Mouse (Mus musculus): ENCODE results near the gene Alox5ap. TPM values are rescaled to one million over a fixed set of nuclear protein-coding genes. Genes with fewer than 3 reads are reported as not detected.

Alox5ap gene
- polyA plus RNA-seq, 1 experiment from 2014 or later, result 8.6 TPM

GRCm38 (mm10) chr5:149287148-149288038, 22.8 kb downstream of the Alox5ap start:
- peak overlapping the region; percentile 60 for H3K4me2 ChIP-seq (replicated peaks)
- 0 out of 2 replicates have a peak, but pooled peaks cover 6% of the 10 kb centered on the region for H3K9me3 ChIP-seq
- peaks cover 11% of the 10 kb centered on the region for H3K4me1 ChIP-seq (replicated peaks)
- H3K36me3 ChIP-seq, result no peaks in the 10 kb centered on the region
- H3K9ac ChIP-seq (replicated peaks), result peak overlapping the region; percentile 54
- ATAC-seq, result peak; percentile 69
- 0 out of 2 replicates have a peak overlapping the region, but pooled peaks have one; percentile 32 for H3K27ac ChIP-seq
- H3K4me3 ChIP-seq (replicated peaks), result peak overlapping the region; percentile 33
- H3K27me3 ChIP-seq, result no peaks in the 10 kb centered on the region; the same call in 1 of the 2 replicates
- 20% methylated on average over 41 of the region's 41 CpGs for WGBS

GRCm38 (mm10) chr5:149291266-149291665, 26.7 kb downstream of the Alox5ap start:
- H3K36me3 ChIP-seq, result no peaks in the 10 kb centered on the region
- ATAC-seq, result no peak
- peaks cover 11% of the 10 kb centered on the region for H3K4me1 ChIP-seq (replicated peaks)
- H3K27me3 ChIP-seq, result no peaks in the 10 kb centered on the region
- no peak overlapping the region for H3K4me2 ChIP-seq (replicated peaks)
- 90% methylated on average over 5 of the region's 5 CpGs for WGBS
- no peaks in the 10 kb centered on the region for H3K9me3 ChIP-seq
- H3K9ac ChIP-seq (replicated peaks), result no peak overlapping the region
- H3K4me3 ChIP-seq (replicated peaks), result no peak overlapping the region
- H3K27ac ChIP-seq, result no peak overlapping the region

GRCm38 (mm10) chr5:149293071-149293470, 28.5 kb downstream of the Alox5ap start:
- Histone ChIP-seq H3K27me3 (no peaks in the 10 kb centered on the region), H3K4me2 (replicated peaks) (no peak overlapping the region), H3K4me1 (replicated peaks) (no peaks in the 10 kb centered on the region), H3K9ac (replicated peaks) (no peak overlapping the region), H3K4me3 (replicated peaks) (no peak overlapping the region), H3K36me3 (no peaks in the 10 kb centered on the region), H3K9me3 (no peaks in the 10 kb centered on the region), H3K27ac (no peak overlapping the region)
- 70% methylated on average over 4 of the region's 4 CpGs for WGBS
- ATAC-seq, result no peak

- Histone ChIP-seq H3K4me1 (replicated peaks) (no peaks in the 10 kb centered on the region), H3K9ac (replicated peaks) (no peak overlapping the region), H3K27ac (no peak overlapping the region), H3K4me3 (replicated peaks) (no peak overlapping the region), H3K27me3 (no peaks in the 10 kb centered on the region), H3K36me3 (no peaks in the 10 kb centered on the region), H3K4me2 (replicated peaks) (no peak overlapping the region), H3K9me3 (no peaks in the 10 kb centered on the region)
- no peak for ATAC-seq
- WGBS, result 93% methylated on average over 6 of the region's 6 CpGs
Measured at GRCm38 (mm10) chr5:149296808-149297207, 32.2 kb downstream of the Alox5ap start.

GRCm38 (mm10) chr5:149297464-149297863, 32.9 kb downstream of the Alox5ap start:
- H3K27me3 ChIP-seq, result no peaks in the 10 kb centered on the region
- no peaks in the 10 kb centered on the region for H3K36me3 ChIP-seq
- no peak overlapping the region for H3K9ac ChIP-seq (replicated peaks)
- H3K9me3 ChIP-seq, result no peaks in the 10 kb centered on the region
- WGBS, result 63% methylated on average over 2 of the region's 2 CpGs
- no peak overlapping the region for H3K27ac ChIP-seq
- H3K4me2 ChIP-seq (replicated peaks), result no peak overlapping the region
- H3K4me3 ChIP-seq (replicated peaks), result no peak overlapping the region
- no peaks in the 10 kb centered on the region for H3K4me1 ChIP-seq (replicated peaks)
- ATAC-seq, result no peak

GRCm38 (mm10) chr5:149298234-149298633, 33.7 kb downstream of the Alox5ap start:
- no peak for ATAC-seq

GRCm38 (mm10) chr5:149312884-149313652, 48.5 kb downstream of the Alox5ap start:
- Histone ChIP-seq H3K36me3 (no peaks in the 10 kb centered on the region), H3K4me3 (replicated peaks) (no peak overlapping the region), H3K9me3 (peaks cover 5% of the 10 kb centered on the region; the same call in 1 of the 2 replicates), H3K27ac (no peak overlapping the region), H3K27me3 (no peaks in the 10 kb centered on the region), H3K9ac (replicated peaks) (no peak overlapping the region), H3K4me1 (replicated peaks) (peaks cover 16% of the 10 kb centered on the region), H3K4me2 (replicated peaks) (no peak overlapping the region)
- WGBS, result 72% methylated on average over 23 of the region's 23 CpGs
- no peak for ATAC-seq

More at GRCm38 (mm10) chr5:149298234-149298633, 33.7 kb downstream of the Alox5ap start:
- Histone ChIP-seq H3K4me3 (replicated peaks) (no peak overlapping the region), H3K27me3 (no peaks in the 10 kb centered on the region), H3K4me1 (replicated peaks) (no peaks in the 10 kb centered on the region), H3K9ac (replicated peaks) (no peak overlapping the region), H3K9me3 (no peaks in the 10 kb centered on the region), H3K36me3 (no peaks in the 10 kb centered on the region), H3K4me2 (replicated peaks) (no peak overlapping the region), H3K27ac (no peak overlapping the region)
- 67% methylated on average over 4 of the region's 4 CpGs for WGBS

GRCm38 (mm10) chr5:149314514-149315081, 50.0 kb downstream of the Alox5ap start:
- Histone ChIP-seq H3K4me3 (replicated peaks) (no peak overlapping the region), H3K9ac (replicated peaks) (no peak overlapping the region), H3K36me3 (no peaks in the 10 kb centered on the region), H3K27me3 (no peaks in the 10 kb centered on the region), H3K27ac (no peak overlapping the region), H3K9me3 (peaks cover 5% of the 10 kb centered on the region; the same call in 1 of the 2 replicates), H3K4me2 (replicated peaks) (no peak overlapping the region), H3K4me1 (replicated peaks) (peaks cover 20% of the 10 kb centered on the region)
- no peak for ATAC-seq
- WGBS, result 90% methylated on average over 12 of the region's 12 CpGs

GRCm38 (mm10) chr5:149316926-149317325, 52.4 kb downstream of the Alox5ap start:
- 6% methylated on average over 4 of the region's 4 CpGs for WGBS
- no peak overlapping the region for H3K4me2 ChIP-seq (replicated peaks)
- no peaks in the 10 kb centered on the region for H3K27me3 ChIP-seq
- H3K4me3 ChIP-seq (replicated peaks), result no peak overlapping the region
- H3K36me3 ChIP-seq, result no peaks in the 10 kb centered on the region
- peaks cover 40% of the 10 kb centered on the region for H3K4me1 ChIP-seq (replicated peaks)
- H3K27ac ChIP-seq, result peak overlapping the region; percentile 35
- ATAC-seq, result peak; percentile 59
- H3K9ac ChIP-seq (replicated peaks), result no peak overlapping the region
- H3K9me3 ChIP-seq, result peaks cover 5% of the 10 kb centered on the region; the same call in 1 of the 2 replicates

GRCm38 (mm10) chr5:149319874-149320323, 55.3 kb downstream of the Alox5ap start:
- ATAC-seq, result no peak; the same call in none of the 2 replicates

GRCm38 (mm10) chr5:149320534-149321482, 56.2 kb downstream of the Alox5ap start:
- Histone ChIP-seq H3K9ac (replicated peaks) (0 out of 2 replicates have a peak overlapping the region, but pooled peaks have one; percentile 39), H3K36me3 (no peaks in the 10 kb centered on the region), H3K9me3 (no peaks in the 10 kb centered on the region), H3K27ac (peak overlapping the region; percentile 94), H3K4me1 (replicated peaks) (peaks cover 56% of the 10 kb centered on the region), H3K4me2 (replicated peaks) (peak overlapping the region; percentile 48), H3K27me3 (no peaks in the 10 kb centered on the region), H3K4me3 (replicated peaks) (peak overlapping the region; percentile 16)
- 1% methylated on average over 15 of the region's 15 CpGs for WGBS
- peak; percentile 88 for ATAC-seq

More at GRCm38 (mm10) chr5:149319874-149320323, 55.3 kb downstream of the Alox5ap start:
- Histone ChIP-seq H3K36me3 (no peaks in the 10 kb centered on the region), H3K4me3 (replicated peaks) (no peak overlapping the region), H3K9me3 (peaks cover 5% of the 10 kb centered on the region; the same call in 1 of the 2 replicates), H3K4me2 (replicated peaks) (peak overlapping the region; percentile 48), H3K9ac (replicated peaks) (peak overlapping the region; percentile 39; the same call in 1 of the 2 replicates), H3K27me3 (no peaks in the 10 kb centered on the region), H3K27ac (peak overlapping the region; percentile 94), H3K4me1 (replicated peaks) (peaks cover 56% of the 10 kb centered on the region)
- WGBS, result 33% methylated on average over 9 of the region's 9 CpGs

All from midbrain, embryonic 13.5 days (tissue).